Mouse (Mus musculus) bone marrow macrophage, adult 2 months (primary cell): ENCODE measurements around the gene Sppl3. TPM values are rescaled to one million over a fixed set of nuclear protein-coding genes. Genes with fewer than 3 reads are reported as not detected.

Experiments
- H3K27ac ChIP-seq: 2 replicates; pipeline ENCODE4 v1.5.1; 2012; ENCODE audit warnings: low read depth, low read length; ENCODE audit not compliant: insufficient read depth
- H3K4me1 ChIP-seq: 2 replicates; pipeline ENCODE4 v1.6.1; 2012; ENCODE audit warnings: low read length; ENCODE audit not compliant: control insufficient read depth, insufficient read depth
- H3K4me3 ChIP-seq: 2 replicates; pipeline ENCODE4 v1.5.1; 2012; ENCODE audit warnings: mild to moderate bottlenecking, low read length, moderate library complexity; ENCODE audit not compliant: insufficient read depth
- CTCF ChIP-seq: IDR thresholded peaks from 2 replicates; pipeline ENCODE4 v1.5.1; 2012; ENCODE audit warnings: low read depth, mild to moderate bottlenecking, low read length, moderate library complexity
- POLR2A ChIP-seq: IDR thresholded peaks from 2 replicates; pipeline ENCODE4 v1.6.1; 2012; ENCODE audit warnings: mild to moderate bottlenecking, low read depth, low read length, borderline replicate concordance
- polyA plus RNA-seq: library from polyadenylated mRNA; stranded (reverse); fragments of >200 nt; gene quantifications from 2 replicates; pipeline ENCODE4 v1.2.4, GENCODE M21; 2012; ENCODE audit not compliant: missing spikeins, insufficient read depth, insufficient read length

Sppl3 gene
- polyA plus RNA-seq, 1 experiment: 65.2 TPM

DNA sequence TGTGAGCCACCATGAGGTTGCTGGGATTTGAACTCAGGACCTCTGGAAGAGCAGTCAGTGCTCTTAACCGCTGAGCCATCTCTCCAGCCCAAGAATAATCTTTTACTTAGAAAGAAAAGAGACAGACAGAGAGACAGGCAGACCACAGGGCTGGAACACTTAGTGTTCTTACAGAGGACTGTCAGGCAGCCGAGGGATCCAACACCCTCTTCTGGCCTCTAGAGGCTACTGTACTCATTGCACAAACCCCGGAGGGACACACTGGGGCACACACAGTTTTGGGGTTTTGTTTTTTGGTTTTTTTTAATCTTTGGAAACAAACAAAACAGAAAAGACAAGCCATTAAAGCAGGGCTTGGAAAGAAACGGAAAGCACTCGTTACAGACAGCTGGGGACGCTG is 118.4 kb downstream of the Sppl3 start:
- H3K4me1 ChIP-seq: peaks cover 15% of the 10 kb centered on the region
- H3K27ac ChIP-seq: no peak overlapping the region
- TF ChIP-seq POLR2A (no peak), CTCF (no peak)
- H3K4me3 ChIP-seq: no peak overlapping the region

DNA sequence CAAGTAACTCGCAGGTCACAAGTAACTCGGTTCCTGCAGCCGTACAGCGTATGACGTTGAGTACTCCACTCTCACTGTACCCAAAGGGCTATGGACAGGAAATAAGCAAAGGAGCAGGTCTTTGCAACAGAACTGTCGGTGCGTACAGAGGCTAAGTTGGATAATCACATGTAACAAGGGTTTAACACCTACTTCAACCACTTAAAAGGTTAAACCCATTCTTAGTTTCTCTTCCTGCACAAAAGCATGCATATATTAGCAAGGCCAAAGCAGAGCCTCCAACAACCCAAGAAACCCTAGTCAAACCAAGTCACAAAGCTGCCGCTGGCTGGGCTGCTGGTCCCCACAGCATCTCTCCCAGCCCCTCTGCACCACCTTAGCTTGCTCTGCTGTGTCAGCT is 121.5 kb downstream of the Sppl3 start:
- Histone ChIP-seq H3K4me3 (no peak overlapping the region), H3K27ac (no peak overlapping the region), H3K4me1 (peaks cover 6% of the 10 kb centered on the region)
- no peak for TF ChIP-seq POLR2A

DNA sequence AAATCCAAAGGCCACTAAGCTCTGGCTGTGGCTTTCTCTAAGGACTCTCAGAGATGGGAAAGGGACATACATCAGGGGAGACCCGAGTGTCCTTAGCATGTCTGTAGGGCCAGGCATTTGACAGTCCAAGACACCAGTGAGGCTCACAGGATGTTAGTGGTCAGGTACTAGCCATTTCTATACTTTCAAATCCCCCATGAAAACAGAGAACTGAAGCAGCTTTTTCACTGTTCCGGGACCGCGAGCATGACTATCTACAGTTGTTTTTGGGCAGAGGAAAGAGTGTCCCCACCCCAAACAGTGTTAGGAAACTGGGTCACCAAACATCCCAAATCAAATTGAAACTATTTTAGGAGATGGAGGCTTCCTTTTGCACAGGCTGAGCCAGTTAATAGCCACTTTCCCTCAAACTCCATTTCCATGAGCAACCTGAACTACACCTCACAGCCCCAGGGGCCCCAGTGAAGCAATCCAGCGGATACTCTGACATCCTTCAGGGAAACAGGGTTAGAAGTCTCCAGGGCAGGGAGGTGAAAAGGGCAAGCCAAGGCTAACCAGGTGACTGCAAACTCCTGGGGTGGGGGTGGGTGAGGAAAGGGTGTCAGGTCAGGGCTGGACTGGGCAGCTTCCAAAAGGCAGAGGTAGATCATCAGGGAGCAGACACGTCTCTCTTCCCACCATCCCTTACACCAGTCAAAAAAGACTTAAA is 122.6 kb downstream of the Sppl3 start:
- H3K4me3 ChIP-seq: no peak overlapping the region; the same call in 1 of the 2 replicates
- no peak for TF ChIP-seq POLR2A
- no peak for TF ChIP-seq CTCF
- H3K27ac ChIP-seq: no peak overlapping the region
- peaks cover 8% of the 10 kb centered on the region for H3K4me1 ChIP-seq

DNA sequence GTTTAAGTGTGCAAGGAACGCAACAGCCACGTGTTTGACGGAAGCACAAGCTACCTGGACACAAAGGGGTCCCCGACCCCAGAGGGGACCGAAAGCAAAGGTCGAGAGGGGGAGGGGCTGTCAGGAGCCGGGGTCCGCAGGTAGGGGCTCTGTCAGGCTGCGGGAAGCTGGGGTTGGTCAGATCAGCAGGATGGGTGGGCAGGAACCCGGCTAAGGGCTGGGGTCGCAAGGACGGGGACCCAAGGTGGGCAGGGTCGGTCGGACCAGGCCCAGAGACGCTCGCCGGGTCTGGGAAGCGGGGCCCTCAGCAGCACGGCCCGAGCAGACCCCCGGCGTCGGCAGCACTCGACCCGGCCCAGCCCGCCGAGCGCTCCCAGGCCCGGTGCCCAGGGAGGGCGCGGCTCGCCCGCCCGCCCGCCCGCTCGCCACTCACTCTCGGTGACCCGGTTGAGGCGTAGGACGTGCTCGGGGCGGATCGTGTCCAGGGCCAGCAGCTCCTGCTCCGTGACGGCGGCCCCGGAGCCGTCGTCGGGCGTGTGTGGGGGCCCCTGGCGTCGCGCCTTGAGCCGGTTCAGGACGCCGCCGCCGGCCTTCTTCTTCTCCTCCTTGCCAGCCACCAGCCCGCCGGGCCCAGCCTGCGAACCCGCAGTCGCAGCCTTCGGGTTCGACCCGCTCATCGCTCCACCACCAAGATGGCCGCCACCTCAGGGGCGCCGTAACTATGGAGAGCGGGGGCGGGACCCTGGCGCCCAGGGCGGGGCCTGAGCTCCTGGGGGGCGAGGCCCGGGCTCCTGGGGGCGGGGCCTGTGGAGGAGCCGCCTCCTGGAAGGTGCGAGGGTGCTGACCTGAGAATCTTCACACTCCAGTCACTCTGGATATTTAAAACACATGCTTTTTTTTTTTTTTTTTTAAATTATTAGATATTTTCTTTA is 123.6 kb downstream of the Sppl3 start, which contains the start of gene Unc119b:
Gene Unc119b (minus strand): TSS at position 742 of the 932 bp plus-strand sequence.
- Histone ChIP-seq H3K27ac (no peak within 1 kb of the TSS), H3K4me3 (peak within 1 kb of the TSS; percentile 87), H3K4me1 (peaks cover 8% of the 10 kb centered on the region)
- TF ChIP-seq POLR2A: no peak
- no peak for TF ChIP-seq CTCF

DNA sequence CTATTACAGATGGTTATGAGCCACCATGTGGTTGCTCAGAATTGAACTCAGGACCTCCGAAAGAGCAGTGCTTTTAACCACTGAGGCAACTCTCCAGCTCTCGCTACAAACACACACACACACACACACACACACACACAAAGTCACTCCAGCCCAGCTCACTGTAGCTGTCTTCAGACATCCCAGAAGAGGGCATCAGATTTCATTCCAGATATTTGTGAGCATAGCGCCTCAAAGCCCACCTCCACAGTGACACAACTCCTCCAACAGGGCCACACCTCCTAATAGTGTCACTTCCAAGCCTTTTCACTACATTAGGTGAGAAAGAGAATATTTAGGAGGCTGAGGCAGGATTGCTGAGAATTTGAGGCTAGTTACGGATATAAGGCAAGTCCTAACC is 128.2 kb downstream of the Sppl3 start:
- no peak overlapping the region for H3K27ac ChIP-seq
- no peak overlapping the region for H3K4me3 ChIP-seq
- peaks cover 4% of the 10 kb centered on the region; the same call in 1 of the 2 replicates for H3K4me1 ChIP-seq
- TF ChIP-seq POLR2A (no peak), CTCF (no peak)

DNA sequence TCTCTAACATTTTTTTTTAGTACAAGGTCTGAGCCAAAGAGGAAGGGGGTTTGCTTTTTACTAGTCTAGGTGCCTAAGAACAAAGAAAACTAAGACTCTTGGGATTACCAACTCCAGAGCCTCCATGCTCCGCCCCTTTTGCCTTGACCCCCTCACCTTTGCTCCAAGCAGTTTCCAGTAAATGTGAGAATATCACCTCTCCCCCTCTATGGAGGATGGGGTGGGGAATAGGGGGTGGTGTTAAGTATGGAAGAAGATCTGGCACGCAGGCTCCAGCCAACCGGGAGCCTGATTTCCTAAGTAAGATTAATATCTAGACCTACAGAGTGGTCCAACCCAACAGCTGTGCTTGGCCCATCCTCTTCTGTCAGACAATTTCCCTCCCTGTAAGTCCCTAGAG is 129.8 kb downstream of the Sppl3 start:
- no peak overlapping the region for H3K4me3 ChIP-seq
- peaks cover 4% of the 10 kb centered on the region; the same call in 1 of the 2 replicates for H3K4me1 ChIP-seq
- no peak overlapping the region for H3K27ac ChIP-seq
- TF ChIP-seq CTCF: no peak
- TF ChIP-seq POLR2A: no peak

DNA sequence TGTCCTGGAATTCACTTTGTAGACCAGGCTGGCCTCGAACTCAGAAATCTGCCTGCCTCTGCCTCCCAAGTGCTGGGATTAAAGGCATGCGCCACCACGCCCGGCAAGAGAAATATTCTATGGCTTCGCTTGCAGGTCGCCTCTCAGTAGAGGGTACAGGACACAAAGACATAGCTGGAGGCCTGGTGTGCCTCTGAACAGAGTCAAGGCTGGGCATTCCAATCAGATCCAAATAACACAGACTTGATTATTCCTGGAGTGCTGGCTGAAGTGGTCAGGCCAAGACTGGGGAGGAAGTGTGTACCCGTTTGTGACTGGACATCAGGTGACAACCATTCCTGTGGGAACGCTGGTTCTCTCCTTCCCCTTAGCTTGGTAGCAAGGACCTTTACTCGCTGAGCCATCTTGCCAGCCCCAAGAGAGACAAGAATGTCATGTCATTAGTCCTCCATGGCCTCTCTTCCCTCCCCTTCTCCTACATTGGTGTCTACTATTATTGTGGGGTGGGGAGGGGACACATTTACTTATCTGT is 131.3 kb downstream of the Sppl3 start:
- Histone ChIP-seq H3K4me1 (peaks cover 4% of the 10 kb centered on the region; the same call in 1 of the 2 replicates), H3K27ac (no peak overlapping the region), H3K4me3 (no peak overlapping the region)
- TF ChIP-seq CTCF (no peak), POLR2A (no peak)

DNA sequence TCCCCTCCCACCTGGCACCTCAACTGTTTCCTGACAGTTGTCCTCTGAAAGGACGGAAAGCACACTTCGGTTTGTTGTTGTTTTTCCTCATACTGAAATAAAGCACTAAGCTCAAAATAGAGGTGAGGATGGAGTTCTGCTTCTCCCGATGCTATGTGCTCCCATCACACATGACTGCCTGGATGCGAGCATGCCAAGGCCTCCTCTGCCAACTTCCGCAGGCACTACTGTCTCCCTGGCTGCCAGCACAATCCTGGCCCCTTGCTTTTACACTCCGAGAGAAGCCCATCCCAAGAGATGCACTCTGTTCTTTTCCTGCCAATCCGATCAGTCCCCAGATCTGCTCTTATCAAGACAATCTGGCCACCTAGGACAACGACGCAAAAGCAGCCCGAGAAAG is 132.6 kb downstream of the Sppl3 start:
- TF ChIP-seq CTCF (no peak), POLR2A (no peak)
- Histone ChIP-seq H3K4me3 (no peak overlapping the region), H3K4me1 (no peaks in the 10 kb centered on the region), H3K27ac (no peak overlapping the region)

DNA sequence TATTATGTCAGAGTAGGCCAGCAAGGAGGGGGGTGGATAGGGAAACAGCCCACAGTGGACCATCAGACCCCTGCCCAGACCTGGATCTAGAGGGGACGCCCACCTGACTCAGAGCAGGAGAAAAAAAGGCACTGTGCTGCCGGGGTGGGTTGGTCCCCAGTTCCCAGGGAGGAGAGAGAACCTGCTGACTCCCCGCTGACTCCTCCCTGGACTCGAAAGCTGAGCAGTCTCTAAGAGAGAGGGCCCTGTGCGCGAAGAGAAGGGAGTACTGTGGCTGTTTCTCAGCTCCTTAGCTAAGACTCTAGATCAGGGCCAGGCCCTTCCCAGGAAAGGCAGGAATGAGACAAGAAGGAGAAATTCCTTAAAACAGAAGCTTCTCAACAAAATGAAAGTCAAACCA is 133.5 kb downstream of the Sppl3 start:
- TF ChIP-seq POLR2A: no peak

More for the DNA sequence above, 133.5 kb downstream of the Sppl3 start:
- no peak overlapping the region for H3K4me3 ChIP-seq
- no peak overlapping the region for H3K27ac ChIP-seq
- no peaks in the 10 kb centered on the region for H3K4me1 ChIP-seq
